25 mouse cellular contexts compared by ENCODE assay signal in genomic region chr14:121954129-121954528, GRCm38 (mm10). TPM values are rescaled to one million over a fixed set of nuclear protein-coding genes. Genes with fewer than 3 reads are reported as not detected.
A peak's percentile ranks its signal among the peaks of the same experiment; 100 is the strongest.
DNase-seq lines count a peak whose midpoint lies in the region; ATAC-seq and TF ChIP-seq lines count a peak whose summit lies in the region.
"Had no signal": no experiment of that assay in that cellular context is flagged by ENCODE, and none has a peak within 500 bp of the region (broad histone marks: within the 10 kb centered on the region; RNA-seq: fewer than 3 reads in every experiment).

No protein-coding gene starts in this region.

- no peaks in the 10 kb centered on the region for H3K27me3 ChIP-seq in heart, embryonic 10.5 days (ENCODE audit: insufficient read depth, poor library complexity, severe bottlenecking)
- H3K27me3 ChIP-seq in heart, adult 2 months (ENCODE audit: control insufficient read depth, insufficient read depth, low read length) = no peaks in the 10 kb centered on the region
- no peaks in the 10 kb centered on the region for H3K27me3 ChIP-seq in heart, postnatal 0 days (ENCODE audit: control insufficient read depth, insufficient read depth, low read length)
- H3K27me3 ChIP-seq in thymus, adult 2 months (ENCODE audit: control insufficient read depth, insufficient read depth, low read length) = no peaks in the 10 kb centered on the region
- H3K27me3 ChIP-seq: embryonic facial prominence, embryonic 12.5 days; embryonic facial prominence, embryonic 15.5 days; heart, embryonic 13.5 days had no signal

- no peak for TF ChIP-seq POLR2A in heart, adult 2 months (IDR thresholded peaks at IDR 0.05; ENCODE audit: insufficient read depth, low read depth, low read length)
- TF ChIP-seq POLR2A in thymus, adult 2 months (IDR thresholded peaks at IDR 0.05; ENCODE audit: control insufficient read depth, extremely low read depth, insufficient read depth, low read length, poor library complexity) = no peak

- no peak overlapping the region for H3K9ac ChIP-seq in heart, adult 2 months (ENCODE audit: low read depth, low read length)
- no peak overlapping the region for H3K9ac ChIP-seq in heart, postnatal 0 days (replicated peaks; ENCODE audit: low read depth, low read length)
- H3K9ac ChIP-seq: embryonic facial prominence, embryonic 12.5 days; embryonic facial prominence, embryonic 15.5 days; forebrain, postnatal 0 days; heart, embryonic 13.5 days; hindbrain, embryonic 14.5 days had no signal

- no peak overlapping the region for H3K27ac ChIP-seq in heart, embryonic 10.5 days
- no peak overlapping the region for H3K27ac ChIP-seq in heart, adult 2 months
- H3K27ac ChIP-seq in heart, postnatal 0 days (ENCODE audit: low read depth) = no peak overlapping the region
- peak overlapping the region; percentile 74 for H3K27ac ChIP-seq in thymus, adult 2 months (ENCODE audit: control insufficient read depth, insufficient read depth, low read length)
- H3K27ac ChIP-seq: embryonic facial prominence, embryonic 12.5 days; embryonic facial prominence, embryonic 15.5 days; gastrocnemius, adult 2 months; heart, embryonic 13.5 days; hindbrain, embryonic 14.5 days; hindbrain, postnatal 0 days had no signal

- no peaks in the 10 kb centered on the region for H3K79me2 ChIP-seq in heart, adult 2 months (replicated peaks; ENCODE audit: control insufficient read depth, insufficient read depth, low read length)

- intact Hi-C loops in heart, adult 2 months (cut with DNase I) = no loop called here

- H3K4me3 ChIP-seq in heart, embryonic 10.5 days = no peak overlapping the region
- no peak overlapping the region for H3K4me3 ChIP-seq in heart, adult 2 months
- no peak overlapping the region for H3K4me3 ChIP-seq in heart, postnatal 0 days (ENCODE audit: low read depth, low read length)
- H3K4me3 ChIP-seq in thymus, adult 2 months (ENCODE audit: control insufficient read depth, insufficient read depth, low read length) = no peak overlapping the region
- H3K4me3 ChIP-seq: embryonic facial prominence, embryonic 12.5 days; embryonic facial prominence, embryonic 15.5 days; gastrocnemius, adult 2 months; heart, embryonic 13.5 days had no signal

- 0 out of 2 replicates have a peak, but pooled peaks have one; percentile 24 for ATAC-seq in heart, postnatal 0 days (ENCODE audit: insufficient read depth, low read depth)
- ATAC-seq: forebrain, embryonic 14.5 days; forebrain, postnatal 0 days; hindbrain, postnatal 0 days had no signal

- WGBS in heart, embryonic 10.5 days = 65% methylated on average over 11 of the region's 11 CpGs
- 78% methylated on average over 11 of the region's 11 CpGs for WGBS in heart, adult 2 months
- WGBS in heart, postnatal 0 days = 37% methylated on average over 11 of the region's 11 CpGs
- 95% methylated on average over 11 of the region's 11 CpGs for WGBS in thymus, adult 2 months

- peak; percentile 74 for DNase-seq in heart, embryonic 10.5 days (ENCODE audit: low spot score)
- DNase-seq in heart, adult 2 months = no peak
- no peak for DNase-seq in heart, postnatal 0 days (ENCODE audit: low spot score)
- DNase-seq in heart, adult 9 months (ENCODE audit: low spot score in 2 of 2) = no peak
- DNase-seq in thymus, adult 2 months = no peak
- DNase-seq in thymus, postnatal 25 days = no peak
- DNase-seq: adrenal gland, postnatal 10 days; adrenal gland, postnatal 36 days; cerebellum, adult 11 months; cerebellum, adult 2 months; cerebellum, adult 9-11 months; cerebellum, postnatal 25 days; forebrain, postnatal 0 days; gastrocnemius, adult 2 months; gastrocnemius, postnatal 14 days; heart, postnatal 10 days; heart, postnatal 36 days; kidney, adult 11 months had no signal

- H3K4me2 ChIP-seq in heart, postnatal 0 days (ENCODE audit: low read depth, low read length) = no peak overlapping the region
- H3K4me2 ChIP-seq: embryonic facial prominence, embryonic 12.5 days; embryonic facial prominence, embryonic 15.5 days; heart, embryonic 13.5 days; hindbrain, embryonic 14.5 days had no signal

- no peaks in the 10 kb centered on the region for H3K36me3 ChIP-seq in heart, embryonic 10.5 days
- no peaks in the 10 kb centered on the region for H3K36me3 ChIP-seq in heart, adult 2 months (ENCODE audit: control insufficient read depth, insufficient read depth, low read length)
- H3K36me3 ChIP-seq in heart, postnatal 0 days (replicated peaks; ENCODE audit: control insufficient read depth, insufficient read depth, low read length) = no peaks in the 10 kb centered on the region
- H3K36me3 ChIP-seq in thymus, adult 2 months (ENCODE audit: control insufficient read depth, insufficient read depth, low read length) = no peaks in the 10 kb centered on the region

- TF ChIP-seq CTCF in heart, adult 2 months (IDR thresholded peaks at IDR 0.05) = no peak
- TF ChIP-seq CTCF in heart, postnatal 0 days (IDR thresholded peaks at IDR 0.05; ENCODE audit: low read depth) = no peak
- TF ChIP-seq CTCF in thymus, adult 2 months (IDR thresholded peaks at IDR 0.05; ENCODE audit: borderline replicate concordance, control insufficient read depth, extremely low read depth, insufficient read depth, low read length, poor library complexity) = no peak

- H3K9me3 ChIP-seq in heart, embryonic 10.5 days = no peaks in the 10 kb centered on the region
- H3K9me3 ChIP-seq in heart, postnatal 0 days (replicated peaks; ENCODE audit: control insufficient read depth, low read length) = no peaks in the 10 kb centered on the region
- H3K9me3 ChIP-seq: embryonic facial prominence, embryonic 12.5 days; embryonic facial prominence, embryonic 15.5 days; heart, embryonic 13.5 days had no signal

- TF ChIP-seq EP300 in heart, adult 2 months (IDR thresholded peaks at IDR 0.05; ENCODE audit: insufficient read depth, low read depth, low read length) = no peak
- no peak for TF ChIP-seq EP300 in heart, postnatal 0 days (IDR thresholded peaks at IDR 0.05; ENCODE audit: low read depth)

- peaks cover 20% of the 10 kb centered on the region for H3K4me1 ChIP-seq in heart, embryonic 10.5 days
- H3K4me1 ChIP-seq in heart, adult 2 months (ENCODE audit: control insufficient read depth, insufficient read depth, low read length) = peaks cover 3% of the 10 kb centered on the region
- no peaks in the 10 kb centered on the region for H3K4me1 ChIP-seq in heart, postnatal 0 days (ENCODE audit: control insufficient read depth, insufficient read depth)
- H3K4me1 ChIP-seq in thymus, adult 2 months (replicated peaks; ENCODE audit: control insufficient read depth, insufficient read depth, low read length) = peaks cover 54% of the 10 kb centered on the region
- H3K4me1 ChIP-seq: embryonic facial prominence, embryonic 12.5 days; embryonic facial prominence, embryonic 15.5 days had no signal

RNA-seq across cellular contexts. Expression of gene Gpr183, which starts 10.9 kb away (rescaled TPM):
- 1.6 and 2.3 TPM in 2 replicates for polyA plus RNA-seq in heart, embryonic 10.5 days (2016; fragmentation: Nextera tagmentation; extraction: Ambion mirVana)
- 1 to 10 TPM in 1 of 2 experiments, under 1 TPM in 1; 0.84 to 1.1 TPM for total RNA-seq in heart, adult 2 months (2021)
- 1.3 and 1.4 TPM in 2 replicates for polyA plus RNA-seq in heart, adult 2 months (2012; rRNA removed)
- total RNA-seq in heart, postnatal 0 days (2014; rRNA removed; ENCODE audit: low replicate concordance) = 1.3 and 1.5 TPM in 2 replicates
- polyA plus RNA-seq in heart, postnatal 0 days (2015; fragmentation: Nextera tagmentation; extraction: Ambion mirVana) = 0.89 and 1.1 TPM in 2 replicates
- polyA plus RNA-seq in thymus, adult 2 months (2012; rRNA removed) = 10.1 and 10.3 TPM in 2 replicates

RNA-seq across cellular contexts. Expression of gene Gpr18, which starts 38.5 kb away (rescaled TPM):
- polyA plus RNA-seq in heart, embryonic 10.5 days (2016; fragmentation: Nextera tagmentation; extraction: Ambion mirVana) = 0.34 TPM in 1 of 2 replicates, not detected in the other
- total RNA-seq in heart, adult 2 months (2021) = under 1 TPM; 0.16 to 0.43 TPM
- 0.53 and 2.2 TPM in 2 replicates for polyA plus RNA-seq in heart, adult 2 months (2012; rRNA removed)
- total RNA-seq in heart, postnatal 0 days (2014; rRNA removed; ENCODE audit: low replicate concordance) = not detected in 2 replicates
- polyA plus RNA-seq in heart, postnatal 0 days (2015; fragmentation: Nextera tagmentation; extraction: Ambion mirVana) = 0.07 and 0.10 TPM in 2 replicates
- 24.8 and 32.8 TPM in 2 replicates for polyA plus RNA-seq in thymus, adult 2 months (2012; rRNA removed)
- total RNA-seq: forebrain, postnatal 0 days; gastrocnemius, adult 2 months; gastrocnemius, postnatal 14 days; gastrocnemius, postnatal 4 days; hindbrain, postnatal 0 days had no signal
- polyA plus RNA-seq: cerebellum, adult 2 months; forebrain, embryonic 14.5 days; forebrain, postnatal 0 days; heart, embryonic 13.5 days; hindbrain, embryonic 14.5 days; hindbrain, postnatal 0 days had no signal
